Mouse (Mus musculus) G1E (cell line): Measurements from ENCODE around the gene G430095P16Rik. TPM values are rescaled to one million over a fixed set of nuclear protein-coding genes. Genes with fewer than 3 reads are reported as not detected.

Experiments used
- ATAC-seq: 2 replicates; pipeline ENCODE4 v1.8.0; 2016; ENCODE audit warnings: mild to moderate bottlenecking; ENCODE audit not compliant: insufficient number of reproducible peaks, poor library complexity, low FRiP score, severe bottlenecking; ENCODE audit errors: extremely low read depth
- DNase-seq: peaks from one replicate; pipeline ENCODE4 v3.0.0; 2012; ENCODE audit warnings: low spot score
- H3K27me3 ChIP-seq: 2 replicates; pipeline ENCODE4 v1.6.1; 2012; ENCODE audit warnings: mild to moderate bottlenecking, low read length, inconsistent platforms; ENCODE audit not compliant: insufficient read depth
- H3K36me3 ChIP-seq: replicated peaks from 2 replicates; pipeline ENCODE3; 2012; ENCODE audit warnings: mild to moderate bottlenecking, inconsistent platforms
- H3K4me1 ChIP-seq: 2 replicates; pipeline ENCODE4 v1.6.1; 2012; ENCODE audit warnings: low read depth, low read length, inconsistent platforms, mixed read lengths; ENCODE audit not compliant: insufficient read depth
- H3K4me3 ChIP-seq: 2 replicates; pipeline ENCODE4 v1.5.1; 2012; ENCODE audit warnings: low read depth, mild to moderate bottlenecking, inconsistent platforms, low read length, moderate library complexity, mixed read lengths
- H3K9me3 ChIP-seq: replicated peaks from 2 replicates; pipeline ENCODE4 v1.6.1; 2012; ENCODE audit warnings: inconsistent platforms
- CTCF ChIP-seq: IDR thresholded peaks from 2 replicates; pipeline ENCODE4 v1.5.1; 2012; ENCODE audit warnings: low read depth, low read length, inconsistent platforms, mixed read lengths
- GATA1 ChIP-seq: IDR thresholded peaks from 2 replicates; pipeline ENCODE4 v1.6.1; 2012; ENCODE audit warnings: borderline replicate concordance, low read length, inconsistent platforms, mixed read lengths
- GATA2 ChIP-seq: IDR thresholded peaks from 2 replicates; pipeline ENCODE4 v1.6.1; 2012; ENCODE audit warnings: low read depth, low read length, inconsistent platforms, borderline replicate concordance
- POLR2AphosphoS5 ChIP-seq: IDR thresholded peaks from 2 replicates; pipeline ENCODE4 v1.6.1; 2012; ENCODE audit warnings: low read depth, low read length, inconsistent platforms; ENCODE audit not compliant: insufficient replicate concordance
- TAL1 ChIP-seq: conservative IDR thresholded peaks from 2 replicates; pipeline ENCODE4 v1.6.1; 2012; ENCODE audit warnings: low read depth, low read length, inconsistent platforms, mixed read lengths
- polyA plus RNA-seq: library from polyadenylated mRNA; stranded (reverse); fragments of >175 nt; gene quantifications from 2 replicates; pipeline ENCODE4 v1.2.3, GENCODE M21; 2012
- total RNA-seq, 2 experiments: library from RNA; stranded (forward) in 1 of 2; stranded (reverse) in 1 of 2; fragments of 200-1000 nt in 1 of 2; fragments of >200 nt in 1 of 2; fragmentation: Nextera tagmentation in 1 of 2; gene quantifications; 2 replicates each; pipeline ENCODE4 v1.2.3; 2014 to 2017

The G430095P16Rik gene
- total and polyA plus RNA-seq, 3 experiments: 11.3 to 39.9 (median 35.2) TPM

DNA sequence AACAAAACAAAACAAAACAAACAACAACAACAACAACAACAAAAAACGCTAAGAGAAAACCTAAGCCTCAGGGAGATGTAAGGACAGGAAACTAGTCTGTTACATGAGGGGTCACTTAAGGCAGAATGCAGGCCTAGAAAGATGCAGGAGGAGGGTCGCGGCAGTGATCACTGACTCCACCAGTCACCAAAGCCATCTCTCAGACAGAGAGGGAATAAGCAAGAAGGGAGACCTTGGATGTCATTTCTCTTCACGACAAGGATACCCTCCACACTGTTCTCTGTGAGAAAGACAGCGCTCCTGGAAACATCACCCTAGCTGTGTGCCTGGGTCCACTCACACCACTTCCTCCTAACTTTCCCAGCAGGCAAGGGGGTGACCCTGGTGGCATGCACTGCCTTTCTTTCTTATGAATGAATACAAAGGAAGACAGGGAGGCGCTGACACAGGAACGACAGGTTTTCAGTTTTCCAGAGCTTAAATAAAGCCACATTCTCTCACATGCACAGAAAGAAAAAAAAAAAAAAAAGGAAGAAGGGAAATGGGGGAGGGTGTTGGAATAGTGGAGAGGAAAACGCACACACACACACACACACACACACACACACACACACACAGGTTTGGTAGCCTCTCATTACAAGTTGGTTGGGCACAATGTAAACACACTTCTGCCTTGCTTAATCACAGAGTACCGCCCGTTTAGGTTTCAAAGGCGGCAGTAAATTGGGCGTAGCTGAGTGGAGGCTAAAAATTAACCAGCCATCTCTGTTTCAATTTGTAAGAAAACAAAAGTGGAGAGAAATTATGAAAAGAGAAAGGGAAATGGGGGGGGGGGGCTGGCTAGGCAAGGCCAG lies 47.5 kb downstream of the G430095P16Rik start:
- ATAC-seq (no peak), DNase-seq (no peak)
- TF ChIP-seq POLR2AphosphoS5 (no peak), CTCF (no peak), TAL1 (no peak), GATA1 (no peak), GATA2 (no peak)
- peaks cover 10% of the 10 kb centered on the region for H3K4me1 ChIP-seq
- peaks cover 58% of the 10 kb centered on the region for H3K36me3 ChIP-seq
- H3K4me3 ChIP-seq: no peak overlapping the region
- H3K9me3 ChIP-seq: no peaks in the 10 kb centered on the region
- peaks cover 53% of the 10 kb centered on the region for H3K27me3 ChIP-seq

DNA sequence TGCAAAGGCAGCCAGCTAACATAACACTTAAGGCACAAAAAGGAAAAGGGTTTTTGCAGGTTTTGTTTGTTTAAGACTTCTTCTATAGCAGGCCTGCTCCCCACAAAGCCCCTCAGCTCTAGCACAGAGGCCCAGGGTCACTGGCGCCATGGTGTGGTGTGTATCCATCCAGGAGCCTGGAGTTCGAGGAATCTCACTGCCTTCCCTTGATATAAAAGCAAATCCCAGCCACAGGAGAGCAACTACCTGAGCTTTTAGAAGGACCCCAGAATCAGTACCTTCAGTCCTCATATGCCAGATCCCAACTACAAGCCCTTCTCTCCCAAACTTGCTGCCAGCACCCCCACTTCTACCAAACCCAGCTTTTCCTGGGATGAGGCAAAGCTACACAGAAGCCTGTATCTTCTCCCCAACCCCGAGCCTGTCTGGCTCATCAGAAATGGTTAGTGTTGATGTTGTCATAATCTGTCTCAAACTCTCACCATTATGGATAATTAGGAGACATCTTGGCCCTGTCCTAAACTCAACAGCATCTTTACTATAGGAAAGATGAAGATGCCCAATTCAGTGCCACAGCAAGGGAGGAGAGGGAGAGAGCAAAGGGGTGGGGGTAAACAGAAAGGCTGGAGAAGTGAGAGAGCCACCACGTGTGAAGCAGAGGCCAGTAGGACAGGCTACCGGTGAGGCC lies 48.3 kb downstream of the G430095P16Rik start:
- H3K27me3 ChIP-seq: peaks cover 61% of the 10 kb centered on the region

DNA sequence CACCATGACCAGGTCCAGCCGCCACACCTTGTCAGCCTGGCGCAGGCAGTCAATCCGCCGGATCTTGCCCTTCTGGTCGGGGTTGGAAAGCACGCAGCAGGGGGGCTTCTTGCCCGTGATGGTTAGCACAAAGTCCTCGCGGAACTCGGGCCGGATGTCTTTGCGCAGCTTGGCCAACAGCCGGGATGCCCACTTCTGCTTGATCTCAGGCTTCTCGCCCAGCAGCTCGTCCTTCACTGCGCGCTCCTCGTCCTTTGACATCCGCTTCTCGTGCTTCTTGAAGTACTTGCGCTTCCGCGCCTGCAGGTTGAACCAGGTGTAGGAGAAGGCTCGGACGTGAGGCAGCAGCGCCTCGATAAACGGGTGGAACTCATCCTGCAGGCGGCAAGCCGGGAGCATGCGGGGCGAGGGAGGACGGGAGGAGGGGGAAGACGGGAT lies 49.2 kb downstream of the G430095P16Rik start:
- ATAC-seq (no peak), DNase-seq (no peak)
- Histone ChIP-seq H3K36me3 (peaks cover 47% of the 10 kb centered on the region), H3K4me1 (peaks cover 14% of the 10 kb centered on the region), H3K27me3 (peaks cover 64% of the 10 kb centered on the region), H3K9me3 (no peaks in the 10 kb centered on the region), H3K4me3 (no peak overlapping the region)
- TF ChIP-seq GATA1 (no peak), TAL1 (no peak), CTCF (no peak), GATA2 (no peak), POLR2AphosphoS5 (no peak)

More for the DNA sequence above, 48.3 kb downstream of the G430095P16Rik start:
- H3K36me3 ChIP-seq: peaks cover 54% of the 10 kb centered on the region
- ATAC-seq (no peak), DNase-seq (no peak)
- H3K4me1 ChIP-seq: peaks cover 14% of the 10 kb centered on the region
- TF ChIP-seq CTCF (no peak), TAL1 (no peak), POLR2AphosphoS5 (no peak), GATA1 (no peak), GATA2 (no peak)
- H3K4me3 ChIP-seq: no peak overlapping the region
- H3K9me3 ChIP-seq: no peaks in the 10 kb centered on the region

DNA sequence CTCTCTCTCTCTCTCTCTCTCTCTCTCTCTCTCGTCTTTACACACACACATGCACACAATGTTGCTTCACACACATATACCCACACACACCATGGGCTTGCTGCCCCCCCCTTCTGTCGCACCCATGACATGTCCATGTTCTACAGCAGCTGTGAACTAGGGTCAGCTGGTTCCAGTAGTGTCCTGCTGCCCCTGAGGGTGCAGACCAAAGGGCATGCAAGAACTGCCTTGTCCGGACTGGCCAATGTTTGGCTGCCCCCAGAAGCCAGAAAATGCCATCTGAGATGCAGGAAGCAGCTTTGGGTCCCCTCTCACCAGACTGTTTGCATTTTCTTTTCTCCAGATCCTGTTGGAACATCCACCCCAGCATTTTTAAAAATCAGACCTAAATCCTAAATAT lies 49.8 kb downstream of the G430095P16Rik start:
- no peak for ATAC-seq
- H3K27me3 ChIP-seq: peaks cover 58% of the 10 kb centered on the region
- DNase-seq: no peak
- H3K4me3 ChIP-seq: no peak overlapping the region
- TF ChIP-seq TAL1 (no peak), CTCF (no peak), GATA1 (no peak), GATA2 (no peak), POLR2AphosphoS5 (no peak)
- H3K36me3 ChIP-seq: peaks cover 40% of the 10 kb centered on the region
- H3K9me3 ChIP-seq: no peaks in the 10 kb centered on the region
- peaks cover 14% of the 10 kb centered on the region for H3K4me1 ChIP-seq

DNA sequence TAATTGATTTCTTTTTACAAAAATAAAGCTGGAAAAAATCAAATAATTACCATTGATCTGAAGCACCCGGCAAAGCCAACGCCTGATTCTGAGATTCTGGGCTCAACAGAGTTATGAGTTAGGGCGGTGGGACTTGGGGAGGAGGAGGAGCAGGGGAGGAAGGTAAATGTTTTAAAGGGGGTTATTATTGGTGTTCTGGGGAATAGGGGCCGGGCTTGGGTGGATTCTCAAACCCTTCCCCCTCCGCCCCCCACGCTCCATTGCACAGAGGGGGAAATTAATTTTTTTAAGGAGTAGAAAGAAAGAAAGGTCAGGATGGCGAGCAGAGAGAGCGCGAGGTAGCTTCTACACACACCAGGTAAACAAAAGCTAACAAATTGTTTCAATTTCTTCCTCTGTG lies 50.5 kb downstream of the G430095P16Rik start:
- H3K9me3 ChIP-seq: no peaks in the 10 kb centered on the region
- peaks cover 57% of the 10 kb centered on the region for H3K27me3 ChIP-seq
- DNase-seq (no peak), ATAC-seq (no peak)
- H3K36me3 ChIP-seq: peaks cover 35% of the 10 kb centered on the region
- H3K4me1 ChIP-seq: peaks cover 14% of the 10 kb centered on the region
- TF ChIP-seq GATA2 (no peak), CTCF (no peak), TAL1 (no peak), POLR2AphosphoS5 (no peak), GATA1 (no peak)
- no peak overlapping the region; the same call in 1 of the 2 replicates for H3K4me3 ChIP-seq

DNA sequence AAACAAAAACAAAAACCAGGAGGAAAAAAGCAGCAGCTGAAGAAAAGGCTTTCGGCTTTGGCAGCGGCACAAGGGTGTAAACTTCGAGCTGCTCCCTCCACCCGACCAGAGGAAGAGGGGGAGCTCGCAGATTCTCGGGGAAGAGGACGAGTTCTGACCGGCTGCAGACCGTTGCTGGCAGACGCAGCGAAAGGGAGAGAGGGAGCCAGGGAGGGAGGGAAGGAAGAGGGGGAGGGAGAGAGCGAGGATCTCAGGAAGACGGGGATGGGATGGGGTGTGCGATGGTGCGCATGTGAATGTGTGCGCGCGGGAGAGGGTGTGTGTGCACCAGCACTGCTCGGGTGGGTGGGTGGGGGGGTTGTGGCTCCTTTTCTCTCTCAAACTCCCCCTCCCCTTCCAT lies 51.0 kb downstream of the G430095P16Rik start:
- ATAC-seq: no peak
- Histone ChIP-seq H3K9me3 (no peaks in the 10 kb centered on the region), H3K4me3 (peak overlapping the region; percentile 56; the same call in 1 of the 2 replicates)

More for the DNA sequence above, 51.0 kb downstream of the G430095P16Rik start:
- peaks cover 54% of the 10 kb centered on the region for H3K27me3 ChIP-seq
- TF ChIP-seq GATA2 (no peak), POLR2AphosphoS5 (no peak), GATA1 (no peak)
- DNase-seq: no peak
- H3K36me3 ChIP-seq: peaks cover 29% of the 10 kb centered on the region
- H3K4me1 ChIP-seq: peaks cover 14% of the 10 kb centered on the region
